Mouse (Mus musculus) ZHBTc4 (cell line): ENCODE data around the gene Arhgap15.

Experiments
- DNase-seq: peaks from one replicate; pipeline ENCODE4 v3.0.0-alpha.2; 2011; ENCODE audit warnings: low read depth, low spot score

Gene Arhgap15

GRCm38 (mm10) chr2:44437496-44438057 is 689.0 kb downstream of the Arhgap15 start:
- no peak for DNase-seq

GRCm38 (mm10) chr2:44438070-44438469 is 689.4 kb downstream of the Arhgap15 start:
- no peak for DNase-seq

DNA sequence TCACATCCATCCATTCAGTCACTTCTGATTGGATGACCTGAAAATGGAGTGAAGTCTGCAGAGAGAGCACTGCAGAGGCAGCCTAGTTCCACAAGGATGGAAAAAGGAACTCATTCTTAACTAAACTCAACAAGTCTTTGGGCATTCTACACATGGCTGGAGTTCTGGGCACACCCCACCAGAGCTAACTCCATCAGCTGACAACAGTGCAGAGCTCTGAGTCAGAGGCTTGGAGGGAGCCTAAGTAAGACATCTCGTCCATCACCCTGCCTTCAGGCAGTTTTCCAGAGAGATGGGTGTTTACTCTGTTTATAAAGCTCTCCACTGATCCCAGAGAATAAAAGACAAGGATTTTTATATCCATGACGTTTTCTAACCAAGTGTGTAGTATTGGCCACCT is 696.3 kb downstream of the Arhgap15 start:
- no peak for DNase-seq
